Mouse (Mus musculus) left cerebral cortex, postnatal 36 days (tissue): ENCODE measurements at regions not wholly inside any gene's neighbourhood (a gene's known extent, or its start where the extent isn't known, plus 50 kb on each side); places are given as distances from the start of the nearest gene placed in this dataset.
"Not testable (repeated sequence)": the region's sequence is repeated elsewhere in the genome, so short reads cannot be mapped to it uniquely, and the experiment has no call there.

Experiments
- DNase-seq, 2 experiments: peaks; one replicate each; pipeline ENCODE4 v3.0.0; 2021 to 2022; ENCODE audit warnings: low spot score in 2 of 2, mixed read lengths in 1 of 2
- intact Hi-C: fragments of 180-260 bp; cut with DNase I; formaldehyde crosslinking; loops from one replicate; pipeline ENCODE4 v1.15.1; 2025

- no peak for DNase-seq
- intact Hi-C loops, result no loop called here
These were observed 58.1 kb upstream of the Fshb start for GRCm38 (mm10) chr2:107117564-107117963.

DNA sequence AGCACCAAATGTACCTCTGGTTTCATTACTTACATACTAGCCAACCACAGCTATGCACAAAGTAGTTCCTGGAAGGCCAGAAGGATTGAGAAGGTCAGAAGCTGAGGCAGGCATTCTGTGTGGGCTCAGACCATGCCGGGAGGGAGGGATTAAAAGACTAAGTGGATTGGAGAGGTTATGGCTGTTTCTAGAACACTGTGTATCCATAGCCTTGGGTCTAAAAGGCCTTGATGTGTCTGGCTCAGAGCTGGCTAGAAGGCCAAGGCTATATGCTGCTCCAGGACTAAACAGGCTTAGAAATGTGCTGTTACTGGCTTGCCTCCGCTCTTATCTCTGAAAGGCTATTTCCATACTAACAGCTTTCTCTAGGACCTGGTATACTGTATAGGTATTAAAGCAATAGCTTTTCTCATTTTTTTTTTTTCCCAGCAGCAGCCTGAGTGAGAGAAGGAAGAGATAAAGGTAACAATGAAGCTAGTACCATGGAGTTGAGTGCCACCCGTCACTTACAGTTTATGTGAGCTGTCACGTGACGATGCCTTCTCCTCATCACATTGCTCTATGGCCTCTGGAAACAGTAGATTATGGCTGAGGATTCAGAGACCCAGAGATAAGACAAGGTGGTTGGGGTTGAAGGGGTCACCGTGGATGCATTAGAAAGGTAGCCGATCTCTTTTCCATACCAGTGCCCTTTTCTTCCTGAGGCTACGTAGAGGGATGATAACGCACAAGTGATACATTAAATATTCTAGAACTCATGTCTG lies 59.4 kb upstream of the Fshb start:
- DNase-seq, result no peak
- intact Hi-C loops, result no loop called here

- intact Hi-C loops, result no loop called here
- DNase-seq, result no peak
These were observed 60.2 kb upstream of the Fshb start for GRCm38 (mm10) chr2:107119697-107120096.

- intact Hi-C loops, result no loop called here
- DNase-seq, result no peak
These were observed 73.7 kb upstream of the Fshb start for GRCm38 (mm10) chr2:107133186-107133585.

- no peak for DNase-seq
- intact Hi-C loops, result no loop called here
These were observed 89.9 kb upstream of the Fshb start for GRCm38 (mm10) chr2:107149317-107149716.

DNA sequence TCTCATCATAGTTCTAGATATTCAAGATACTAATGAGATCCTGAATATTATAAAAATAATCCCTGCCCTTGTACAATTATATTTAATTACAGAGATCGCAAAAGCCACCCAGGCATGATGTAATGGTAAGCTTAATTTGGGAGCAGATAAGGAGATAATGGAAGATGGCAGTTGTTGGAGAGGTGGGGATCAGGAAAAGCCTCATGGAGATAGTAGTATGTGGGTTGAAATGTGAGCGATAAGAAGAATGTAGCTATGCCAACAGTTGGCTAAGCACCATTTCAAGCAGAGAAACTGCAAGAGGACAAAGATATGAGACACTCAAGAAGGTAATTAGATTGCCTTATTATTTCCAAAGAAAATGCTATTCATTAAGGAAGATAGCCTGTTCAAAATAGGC lies 90.4 kb upstream of the Fshb start:
- intact Hi-C loops, result no loop called here
- DNase-seq, result no peak

DNA sequence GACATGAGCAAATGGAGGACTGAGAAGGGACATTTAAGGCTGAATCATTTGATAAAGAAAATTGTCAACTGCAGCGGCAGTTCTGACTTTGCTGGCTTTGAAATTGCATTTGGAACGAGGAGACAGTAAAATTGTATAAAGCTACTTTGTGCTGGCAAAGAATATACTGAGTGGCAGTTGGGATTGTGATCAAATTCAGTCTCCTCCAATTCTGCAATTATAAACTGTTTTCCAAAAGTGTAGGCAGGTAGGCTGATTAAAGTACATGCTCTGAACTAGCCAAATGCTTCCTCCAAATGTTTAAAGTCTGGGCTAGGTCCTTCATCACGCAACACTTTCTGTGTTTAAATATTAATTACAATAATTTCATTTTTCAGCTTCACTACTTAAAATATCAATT lies 90.9 kb upstream of the Fshb start:
- no peak for DNase-seq
- intact Hi-C loops, result no loop called here

DNA sequence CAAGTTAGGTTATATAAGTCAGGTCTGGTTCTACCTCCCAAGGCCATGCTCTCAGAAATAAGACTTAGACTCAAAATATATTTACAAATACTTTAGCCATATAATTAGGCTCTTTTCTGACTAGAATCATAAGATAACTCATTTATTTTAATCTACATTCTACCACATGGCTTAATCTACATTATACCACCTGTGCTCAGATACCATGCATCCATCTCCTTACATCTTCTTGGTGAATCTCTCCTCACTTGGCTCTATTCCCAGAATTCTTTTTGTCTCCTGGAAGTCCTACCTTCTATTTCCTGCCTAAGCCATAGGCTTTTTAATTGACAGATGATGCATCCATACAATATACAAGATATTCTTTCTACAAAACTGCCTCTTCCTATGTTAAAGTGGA lies 92.4 kb upstream of the Fshb start:
- intact Hi-C loops, result no loop called here

DNA sequence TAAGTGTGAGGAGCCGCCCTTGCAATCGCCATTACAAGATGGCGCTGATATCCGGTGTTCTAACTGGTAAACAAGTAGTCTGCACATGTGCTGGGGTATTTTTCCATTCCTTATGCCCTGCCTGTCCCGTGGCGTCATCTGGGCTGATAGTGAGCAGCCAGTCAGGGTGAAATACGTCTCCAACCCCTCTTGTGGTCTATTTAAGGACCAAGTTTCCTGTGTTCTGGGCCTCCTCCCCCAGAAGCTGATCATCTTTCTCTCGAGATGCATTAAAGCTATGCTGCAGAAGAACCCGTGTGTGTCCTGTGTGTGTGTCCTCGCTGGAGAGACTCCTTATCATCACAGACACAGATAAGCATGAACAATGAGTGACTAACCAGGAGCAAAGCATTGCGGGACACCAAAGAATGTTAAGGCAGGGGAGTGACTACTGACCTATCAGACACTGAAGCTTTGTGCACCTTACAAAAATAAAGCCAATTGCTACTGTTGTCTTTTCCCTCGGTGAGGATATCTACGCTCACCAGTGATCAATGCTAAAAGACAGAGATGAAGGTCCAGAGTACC lies 99.5 kb upstream of the Fshb start:
- intact Hi-C loops, DNase-seq: not testable (repeated sequence)

More for the DNA sequence above, 92.4 kb upstream of the Fshb start:
- no peak for DNase-seq

DNA sequence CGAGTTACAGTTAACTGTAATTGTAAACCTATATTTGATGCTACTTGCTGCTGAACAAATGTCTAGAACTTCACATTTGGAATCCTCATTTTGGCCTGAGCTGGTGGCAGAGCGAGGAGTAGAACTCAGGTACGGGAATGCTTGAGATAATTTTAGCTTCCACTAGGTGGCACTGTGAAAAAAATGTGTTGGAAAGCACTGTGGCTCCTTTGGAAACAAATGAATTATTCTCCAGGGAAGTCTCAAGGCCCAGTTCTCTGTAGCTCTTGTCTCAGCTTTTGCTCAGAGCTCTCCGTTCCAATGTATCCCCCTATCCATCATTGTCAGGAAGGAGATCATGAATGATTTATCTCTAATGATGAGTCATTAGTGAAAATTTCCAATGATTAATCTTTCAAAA lies 114.7 kb upstream of the Kcna4 start:
- no peak for DNase-seq

GRCm38 (mm10) chr2:107183066-107183465 lies 107.4 kb upstream of the Kcna4 start:
- intact Hi-C loops, result no loop called here
- no peak for DNase-seq

More for the DNA sequence above, 114.7 kb upstream of the Kcna4 start:
- intact Hi-C loops, result loop anchor here (5.0 kb wide), 1 partner anchor 692 kb away; no protein-coding TSS in a partner anchor

DNA sequence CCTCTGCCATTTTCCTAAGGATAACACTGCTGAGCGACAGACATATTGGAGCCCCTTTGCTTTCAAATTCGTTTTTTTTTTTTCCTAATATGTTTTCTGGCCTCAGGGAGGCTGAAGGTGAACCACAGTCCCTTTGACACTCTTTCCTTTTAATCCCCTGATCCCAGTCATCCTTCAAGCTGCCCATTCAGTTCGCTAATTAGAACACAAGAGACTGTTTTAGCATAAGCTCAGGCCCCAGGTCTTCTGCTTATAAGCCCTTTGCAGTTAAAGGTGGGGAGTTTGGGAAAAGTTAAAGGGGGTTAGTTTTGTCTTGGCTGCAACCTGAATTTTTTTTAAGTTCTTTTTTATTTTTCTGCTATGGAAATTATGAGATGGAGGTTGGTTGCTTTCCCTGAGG lies 105.6 kb upstream of the Kcna4 start:
- intact Hi-C loops, result no loop called here
- no peak for DNase-seq

DNA sequence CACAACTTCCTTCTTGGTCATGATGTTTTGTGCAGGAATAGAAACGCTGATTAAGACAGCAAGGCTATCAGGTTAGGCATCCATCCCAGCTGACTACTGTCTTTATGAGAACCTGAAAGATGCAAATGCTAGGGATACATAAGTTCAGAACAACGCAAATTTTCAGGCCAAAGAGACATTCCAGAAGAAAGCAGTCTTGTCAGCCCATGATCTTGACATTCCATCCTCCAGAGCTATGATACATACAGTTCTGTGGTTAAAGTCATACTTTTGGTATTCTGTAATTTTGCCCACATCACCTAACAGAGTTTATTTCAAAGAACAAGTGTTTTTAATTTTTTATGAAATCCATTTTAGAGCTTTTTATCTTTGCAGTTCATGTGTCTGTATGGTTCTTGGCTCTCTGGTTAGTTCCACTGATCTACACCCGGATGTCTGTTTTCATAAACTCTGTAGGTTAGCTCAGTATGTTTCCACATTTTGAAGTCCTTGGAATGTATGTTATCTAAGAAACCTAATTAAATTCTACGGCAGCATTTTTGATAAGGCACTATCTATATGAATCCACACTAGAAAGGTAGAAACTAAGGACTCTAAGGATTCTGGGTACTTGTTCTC lies 88.5 kb upstream of the Kcna4 start:
- intact Hi-C loops, result no loop called here
- no peak for DNase-seq

- intact Hi-C loops, result no loop called here
- DNase-seq, result no peak
These were observed 88.0 kb upstream of the Kcna4 start for GRCm38 (mm10) chr2:107202474-107202858.

- no peak for DNase-seq
- intact Hi-C loops, result no loop called here
These were observed 68.9 kb upstream of the Kcna4 start for GRCm38 (mm10) chr2:107221544-107221943.

DNA sequence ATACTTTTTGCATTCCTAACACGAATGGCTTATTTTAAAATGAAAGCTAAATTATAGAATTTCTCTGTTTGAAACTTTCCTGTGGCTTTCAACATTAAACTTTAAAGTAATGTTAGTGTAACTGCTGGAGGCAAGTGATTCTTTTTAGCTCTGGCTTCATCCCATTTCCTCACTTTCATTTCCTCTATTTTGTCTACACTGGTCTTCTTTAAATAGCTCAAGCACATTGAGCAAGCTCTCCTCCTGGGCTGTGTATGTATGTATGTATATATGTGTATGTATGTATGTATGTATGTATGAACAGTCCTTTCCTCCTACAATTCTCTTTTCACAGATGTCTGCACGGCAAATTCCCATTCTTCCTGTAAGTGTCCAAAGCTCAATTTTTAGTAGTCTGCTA lies 65.8 kb upstream of the Kcna4 start:
- intact Hi-C loops, result no loop called here

GRCm38 (mm10) chr2:107227486-107227885 lies 63.0 kb upstream of the Kcna4 start:
- DNase-seq, result no peak

More for the DNA sequence above, 65.8 kb upstream of the Kcna4 start:
- no peak for DNase-seq

DNA sequence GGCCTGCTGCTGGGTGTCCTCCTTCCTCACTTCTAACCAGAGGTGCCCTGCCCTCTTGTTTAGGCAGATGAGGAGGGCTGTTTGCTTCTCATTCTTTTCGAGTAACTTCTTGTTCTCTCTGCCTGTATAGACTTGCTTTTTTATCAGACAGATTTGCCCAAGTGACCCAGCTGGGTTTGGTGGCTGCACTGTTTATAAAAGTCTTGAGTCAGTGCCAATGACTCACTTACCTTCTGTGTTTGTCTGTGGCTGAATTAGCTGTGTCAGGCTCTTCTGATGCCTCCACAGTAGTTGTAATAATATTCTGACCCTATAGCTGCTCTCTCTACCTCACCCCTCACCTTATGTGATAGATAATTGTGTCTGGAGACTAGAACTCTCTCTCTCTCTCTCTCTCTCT lies 62.2 kb upstream of the Kcna4 start:
- intact Hi-C loops, result no loop called here
- no peak for DNase-seq

More at GRCm38 (mm10) chr2:107227486-107227885, 63.0 kb upstream of the Kcna4 start:
- intact Hi-C loops, result no loop called here

DNA sequence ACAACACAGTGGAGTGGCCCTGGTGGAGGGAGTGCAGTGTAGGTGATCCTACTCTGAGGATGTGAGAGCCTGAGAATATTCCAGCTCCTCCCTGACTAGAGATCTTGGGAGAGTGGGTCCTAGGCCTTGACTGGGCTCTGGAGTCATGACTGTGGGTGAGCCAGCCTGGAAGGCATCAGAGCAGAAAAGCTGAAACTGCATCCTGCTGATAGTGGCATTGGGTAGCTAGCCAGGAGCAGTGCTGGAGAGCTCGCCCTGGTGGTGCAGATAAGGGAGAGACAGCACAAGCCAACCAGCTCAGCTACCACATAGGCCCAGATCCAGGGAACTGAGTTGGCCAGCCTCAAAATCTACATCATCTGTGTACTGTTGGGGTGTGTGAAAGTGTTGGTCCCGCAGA lies 58.8 kb upstream of the Kcna4 start:
- no peak for DNase-seq
- intact Hi-C loops, result no loop called here

DNA sequence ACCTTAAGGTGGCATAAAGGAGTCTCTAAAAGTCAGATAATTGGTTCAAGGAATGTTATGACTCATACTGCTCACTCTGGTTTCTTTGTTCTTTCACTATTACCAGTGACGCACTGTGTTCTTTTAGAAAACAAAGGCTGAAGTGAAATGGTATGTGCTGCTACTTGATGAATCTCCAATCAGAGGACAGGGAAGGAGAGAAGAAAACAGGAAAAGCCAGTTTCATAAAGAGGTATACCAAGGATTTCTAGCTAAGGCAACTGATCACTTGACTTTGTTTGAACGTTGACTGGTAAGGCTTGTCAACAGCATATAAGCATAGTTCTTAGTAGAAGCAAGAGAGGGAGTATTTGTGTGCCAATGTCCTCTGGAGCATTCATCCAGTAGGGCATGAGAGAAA lies 57.6 kb upstream of the Kcna4 start:
- intact Hi-C loops, result no loop called here
- no peak for DNase-seq
